Mouse (Mus musculus): ENCODE results near the gene AW011738. TPM values are rescaled to one million over a fixed set of nuclear protein-coding genes. Genes with fewer than 3 reads are reported as not detected.

The AW011738 gene
- polyA plus RNA-seq, 1 experiment from 2014 or later: 4.0 TPM

GRCm38 (mm10) chr4:156234021-156234501 lies 31.0 kb downstream of the AW011738 start:
- ATAC-seq (no peak), DNase-seq (ENCODE audit: low spot score) (peak; percentile 20)
- no peaks in the 10 kb centered on the region for H3K9me3 ChIP-seq (ENCODE audit: low read length)
- TF ChIP-seq EP300 (IDR thresholded peaks at IDR 0.05) (no peak), CTCF (IDR thresholded peaks at IDR 0.05) (no peak)
- no peak overlapping the region for H3K27ac ChIP-seq (ENCODE audit: low read length)
- H3K4me2 ChIP-seq (replicated peaks; ENCODE audit: low read depth, low read length): peak overlapping the region; percentile 94
- peaks cover 7% of the 10 kb centered on the region; the same call in 1 of the 2 replicates for H3K4me1 ChIP-seq (ENCODE audit: insufficient read depth, low read depth, low read length)
- no peaks in the 10 kb centered on the region for H3K27me3 ChIP-seq (replicated peaks; ENCODE audit: insufficient read depth, low read length)
- peak overlapping the region; percentile 27; the same call in 1 of the 2 replicates for H3K9ac ChIP-seq (replicated peaks; ENCODE audit: low read depth)
- 1% methylated on average over 17 of the region's 17 CpGs for WGBS
- peak overlapping the region; percentile 64 for H3K4me3 ChIP-seq (ENCODE audit: low read depth, low read length)
- H3K36me3 ChIP-seq (ENCODE audit: insufficient read depth, low read length): peaks cover 12% of the 10 kb centered on the region; the same call in 1 of the 2 replicates

- WGBS: under 1% methylated on average over 30 of the region's 48 CpGs
- Histone ChIP-seq H3K36me3 (ENCODE audit: insufficient read depth, low read length) (peaks cover 12% of the 10 kb centered on the region; the same call in 1 of the 2 replicates), H3K9me3 (ENCODE audit: low read length) (no peaks in the 10 kb centered on the region), H3K27ac (ENCODE audit: low read length) (peak within 1 kb of the TSS; percentile 77), H3K4me2 (replicated peaks; ENCODE audit: low read depth, low read length) (peak within 1 kb of the TSS; percentile 94), H3K27me3 (replicated peaks; ENCODE audit: insufficient read depth, low read length) (no peaks in the 10 kb centered on the region), H3K4me1 (ENCODE audit: insufficient read depth, low read depth, low read length) (peaks cover 7% of the 10 kb centered on the region; the same call in 1 of the 2 replicates), H3K9ac (replicated peaks; ENCODE audit: low read depth) (peak within 1 kb of the TSS; percentile 41), H3K4me3 (ENCODE audit: low read depth, low read length) (peak within 1 kb of the TSS; percentile 79)
- peak; percentile 51 for ATAC-seq
- no peak for TF ChIP-seq CTCF (IDR thresholded peaks at IDR 0.05)
- TF ChIP-seq EP300 (IDR thresholded peaks at IDR 0.05): no peak
- DNase-seq (ENCODE audit: low spot score): peak; percentile 72
These were observed 31.7 kb downstream of the AW011738 start, which contains the start of gene Plekhn1 for GRCm38 (mm10) chr4:156234701-156235213. Plekhn1 (minus strand) TSS chr4:156234857.

GRCm38 (mm10) chr4:156235360-156235770 lies 32.3 kb downstream of the AW011738 start:
- Histone ChIP-seq H3K27ac (ENCODE audit: low read length) (peak overlapping the region; percentile 77), H3K4me3 (ENCODE audit: low read depth, low read length) (peak overlapping the region; percentile 79), H3K4me1 (ENCODE audit: insufficient read depth, low read depth, low read length) (peaks cover 7% of the 10 kb centered on the region; the same call in 1 of the 2 replicates), H3K4me2 (replicated peaks; ENCODE audit: low read depth, low read length) (peak overlapping the region; percentile 94), H3K27me3 (replicated peaks; ENCODE audit: insufficient read depth, low read length) (no peaks in the 10 kb centered on the region), H3K36me3 (ENCODE audit: insufficient read depth, low read length) (peaks cover 17% of the 10 kb centered on the region; the same call in 1 of the 2 replicates), H3K9me3 (ENCODE audit: low read length) (no peaks in the 10 kb centered on the region), H3K9ac (replicated peaks; ENCODE audit: low read depth) (peak overlapping the region; percentile 41; the same call in 1 of the 2 replicates)
- TF ChIP-seq CTCF (IDR thresholded peaks at IDR 0.05) (peak; percentile 46), EP300 (IDR thresholded peaks at IDR 0.05) (no peak)
- peak; percentile 33 for ATAC-seq
- DNase-seq (ENCODE audit: low spot score): peak; percentile 74
- under 1% methylated on average over 15 of the region's 15 CpGs for WGBS

GRCm38 (mm10) chr4:156235808-156236533 lies 32.9 kb downstream of the AW011738 start, which contains the start of gene Noc2l:
Noc2l (plus strand) TSS chr4:156236010.
- H3K36me3 ChIP-seq (ENCODE audit: insufficient read depth, low read length): peaks cover 20% of the 10 kb centered on the region; the same call in 1 of the 2 replicates
- DNase-seq (ENCODE audit: low spot score) (peak; percentile 96), ATAC-seq (peak; percentile 95)
- peaks cover 7% of the 10 kb centered on the region; the same call in 1 of the 2 replicates for H3K4me1 ChIP-seq (ENCODE audit: insufficient read depth, low read depth, low read length)
- TF ChIP-seq EP300 (IDR thresholded peaks at IDR 0.05) (no peak), CTCF (IDR thresholded peaks at IDR 0.05) (peak; percentile 25; the same call in 1 of the 2 replicates)
- peak within 1 kb of the TSS; percentile 77 for H3K27ac ChIP-seq (ENCODE audit: low read length)
- H3K9me3 ChIP-seq (ENCODE audit: low read length): no peaks in the 10 kb centered on the region
- H3K27me3 ChIP-seq (replicated peaks; ENCODE audit: insufficient read depth, low read length): no peaks in the 10 kb centered on the region
- peak within 1 kb of the TSS; percentile 79 for H3K4me3 ChIP-seq (ENCODE audit: low read depth, low read length)
- peak within 1 kb of the TSS; percentile 94 for H3K4me2 ChIP-seq (replicated peaks; ENCODE audit: low read depth, low read length)
- WGBS: under 1% methylated on average over 80 of the region's 90 CpGs
- H3K9ac ChIP-seq (replicated peaks; ENCODE audit: low read depth): peak within 1 kb of the TSS; percentile 41

- no peak overlapping the region for H3K9ac ChIP-seq (replicated peaks; ENCODE audit: low read depth)
- H3K4me3 ChIP-seq (ENCODE audit: low read depth, low read length): peak overlapping the region; percentile 79; the same call in 1 of the 2 replicates
- H3K36me3 ChIP-seq (ENCODE audit: insufficient read depth, low read length): peaks cover 21% of the 10 kb centered on the region; the same call in 1 of the 2 replicates
- peak overlapping the region; percentile 94 for H3K4me2 ChIP-seq (replicated peaks; ENCODE audit: low read depth, low read length)
- no peak overlapping the region for H3K27ac ChIP-seq (ENCODE audit: low read length)
- peaks cover 7% of the 10 kb centered on the region; the same call in 1 of the 2 replicates for H3K4me1 ChIP-seq (ENCODE audit: insufficient read depth, low read depth, low read length)
- no peak for TF ChIP-seq EP300 (IDR thresholded peaks at IDR 0.05)
- no peak for TF ChIP-seq CTCF (IDR thresholded peaks at IDR 0.05)
- WGBS: 25% methylated on average over 44 of the region's 60 CpGs
- DNase-seq (ENCODE audit: low spot score) (peak; percentile 38), ATAC-seq (no peak)
- H3K27me3 ChIP-seq (replicated peaks; ENCODE audit: insufficient read depth, low read length): no peaks in the 10 kb centered on the region
- H3K9me3 ChIP-seq (ENCODE audit: low read length): no peaks in the 10 kb centered on the region
These were observed 33.7 kb downstream of the AW011738 start for GRCm38 (mm10) chr4:156236651-156237447.

Data from lung, postnatal 0 days (tissue).